Mouse (Mus musculus) spleen, adult 12 weeks (tissue): Measurements from ENCODE around the gene Bex1.
A peak's percentile ranks its signal among the peaks of the same experiment; 100 is the strongest.
"Not testable (repeated sequence)": the region's sequence is repeated elsewhere in the genome, so short reads cannot be mapped to it uniquely, and the experiment has no call there.

Experiments used
- DNase-seq: peaks from one replicate; pipeline ENCODE4 v3.0.0; 2022; ENCODE audit warnings: low spot score

Bex1 gene

GRCm38 (mm10) chrX:136214729-136215677 is at the start of gene Bex1, which contains the start of gene Tceal7:
TSS of gene Bex1 (minus strand) at chrX:136215513.
TSS of gene Tceal7 (plus strand) at chrX:136214779.
- DNase-seq = not testable (repeated sequence)

DNA sequence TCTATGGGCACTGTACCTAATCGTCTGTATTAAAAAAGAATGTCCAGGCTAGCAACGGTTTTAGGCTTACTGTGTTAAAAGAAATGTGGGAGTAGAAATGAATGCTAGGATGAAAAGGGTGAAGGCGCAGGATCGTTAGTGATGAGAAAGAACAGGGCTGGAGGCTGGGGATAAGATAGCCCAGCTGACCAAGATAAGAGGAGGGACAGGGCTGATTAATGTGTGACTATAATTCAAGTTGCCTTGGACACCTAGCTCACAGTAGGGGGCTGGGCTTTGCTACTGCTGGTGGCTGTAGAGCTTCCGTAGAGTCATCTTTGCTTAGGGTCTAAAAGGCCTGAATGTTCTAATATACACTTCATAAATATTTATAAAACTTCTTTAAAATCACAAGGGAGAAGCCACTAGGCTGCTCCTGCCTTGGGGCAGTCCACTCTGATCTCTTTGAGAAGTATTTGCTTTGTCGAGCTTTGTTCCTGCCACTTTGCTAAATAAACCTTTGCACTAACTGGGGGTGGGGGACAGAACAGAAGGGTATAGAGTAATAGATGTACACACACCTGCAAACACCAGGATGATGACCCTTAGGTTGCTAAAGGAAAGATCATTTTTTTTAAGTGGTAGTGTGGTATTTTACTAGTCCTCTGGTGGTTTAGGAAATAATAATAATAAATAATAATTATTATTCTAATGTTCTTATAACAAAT is 36.9 kb upstream of the Bex1 start:
- no peak for DNase-seq

DNA sequence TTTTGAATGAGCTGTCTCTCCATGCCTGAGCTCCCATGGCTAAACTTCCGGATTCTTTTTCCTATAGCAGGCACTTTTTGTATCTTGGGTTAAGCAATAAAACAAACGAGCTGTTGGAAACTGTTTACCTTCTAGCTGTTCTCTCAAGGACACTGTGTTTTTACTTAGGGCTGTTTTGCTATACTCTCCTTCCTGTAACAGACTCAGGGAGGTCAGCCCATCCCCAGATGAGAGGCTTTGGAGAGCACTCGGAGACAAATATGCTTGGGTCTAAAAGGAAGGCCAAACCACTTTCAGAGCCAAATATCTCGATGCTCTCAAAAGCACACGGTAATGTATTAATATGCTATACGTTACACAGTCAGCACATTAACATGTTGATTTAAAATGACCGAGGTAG is 34.4 kb upstream of the Bex1 start:
- DNase-seq = no peak

DNA sequence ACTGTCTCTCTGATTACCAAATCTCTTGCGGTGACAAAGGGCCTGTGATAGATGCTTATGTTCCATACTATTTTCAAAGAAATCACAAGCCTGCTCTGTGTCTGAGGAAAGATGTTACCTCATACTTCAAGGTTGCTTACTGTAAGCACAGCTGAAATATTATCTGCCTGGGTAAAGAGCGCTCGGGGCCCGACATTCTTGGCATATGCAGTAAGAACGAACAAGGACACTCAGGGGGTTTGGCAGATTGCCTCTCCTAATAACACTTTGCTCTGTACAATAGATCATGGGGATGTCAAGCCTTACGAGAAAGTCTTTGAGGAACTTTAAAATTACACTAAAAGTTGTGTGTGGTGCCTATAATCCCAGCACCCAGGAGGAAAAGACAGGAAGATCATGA is 33.5 kb upstream of the Bex1 start:
- no peak for DNase-seq

- no peak for DNase-seq
Observed at GRCm38 (mm10) chrX:136245521-136246071, 30.3 kb upstream of the Bex1 start.

- peak; percentile 55 for DNase-seq
Observed at GRCm38 (mm10) chrX:136244574-136245229, 29.4 kb upstream of the Bex1 start, which contains the start of gene Tceal9. TSS of gene Tceal9 (plus strand) at chrX:136245079.

DNA sequence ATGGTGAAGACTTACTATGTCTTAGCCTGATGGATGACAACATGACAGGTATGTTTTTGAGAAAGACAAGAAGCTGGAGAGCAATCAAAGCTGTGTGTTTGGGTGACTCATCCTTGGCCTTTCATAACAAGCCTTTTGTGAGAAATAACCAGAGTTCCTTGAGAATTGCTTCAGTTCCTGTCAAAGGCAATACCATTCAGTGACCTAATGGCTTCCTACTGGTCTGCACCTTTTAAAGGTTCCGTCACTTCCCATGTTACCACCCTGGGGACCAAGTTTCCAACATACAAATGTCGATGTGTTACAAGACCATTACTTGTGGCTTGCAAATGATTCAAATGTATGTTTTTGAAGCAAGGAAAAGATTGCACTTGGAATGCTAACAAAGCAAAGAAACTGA is 27.9 kb upstream of the Bex1 start:
- DNase-seq = no peak

GRCm38 (mm10) chrX:136238118-136238517 is 22.8 kb upstream of the Bex1 start:
- no peak for DNase-seq

DNA sequence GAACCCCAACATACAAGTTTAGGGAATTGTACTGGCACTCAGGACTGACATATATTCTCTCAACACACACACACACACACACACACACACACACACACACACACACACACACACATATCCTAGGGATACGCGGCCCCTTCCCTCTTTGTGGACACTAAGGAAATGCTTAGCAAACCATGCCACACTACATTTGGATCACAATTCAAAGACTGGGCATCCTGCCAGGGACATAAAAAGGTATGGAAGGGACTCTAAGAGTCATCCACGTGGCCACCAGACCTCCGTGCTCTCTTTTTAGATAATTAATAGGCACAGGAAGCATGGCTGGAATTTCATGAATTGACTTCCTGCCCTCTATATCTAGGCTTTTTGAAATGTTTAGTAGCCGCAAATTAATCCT is 12.5 kb upstream of the Bex1 start:
- no peak for DNase-seq

DNA sequence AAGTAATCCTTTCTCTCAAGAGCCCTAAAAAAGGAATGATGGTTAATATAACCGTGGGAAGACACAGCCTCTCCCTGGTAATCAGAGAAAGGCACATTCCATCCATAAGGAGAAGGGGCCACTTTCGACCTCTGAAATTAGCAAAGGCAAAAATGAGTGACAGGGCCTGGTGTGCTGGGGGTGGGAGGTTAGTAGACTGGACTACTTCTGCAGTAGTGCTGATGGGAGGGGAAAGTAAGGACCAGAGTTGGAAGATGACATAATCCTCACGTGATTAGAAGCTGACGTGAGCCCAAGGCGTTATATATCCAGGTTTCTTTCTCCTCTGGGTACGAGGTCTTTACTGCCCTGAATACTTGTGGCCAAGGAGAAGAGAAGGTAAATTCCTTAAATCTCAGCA is 8.4 kb upstream of the Bex1 start:
- no peak for DNase-seq

DNA sequence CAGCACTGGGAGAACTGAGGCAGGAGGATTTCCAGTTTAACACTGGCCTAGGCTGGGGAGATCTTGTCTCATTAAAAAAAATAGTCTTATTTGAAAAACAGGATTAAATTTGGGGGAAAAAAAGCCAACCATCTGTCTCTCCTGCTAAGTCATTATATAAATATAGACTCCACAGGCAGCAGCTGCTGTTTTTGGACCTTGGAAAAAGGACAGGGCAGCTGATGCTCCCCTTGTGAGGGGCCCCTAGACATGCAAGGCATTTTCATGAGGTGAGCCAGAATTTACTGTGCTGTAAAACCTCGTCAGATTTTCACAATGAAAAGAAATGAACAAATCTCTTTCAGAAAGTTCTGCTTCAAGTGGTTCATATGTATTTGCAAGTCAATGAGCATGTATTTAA is 990 bp upstream of the Bex1 start:
- DNase-seq = no peak

DNA sequence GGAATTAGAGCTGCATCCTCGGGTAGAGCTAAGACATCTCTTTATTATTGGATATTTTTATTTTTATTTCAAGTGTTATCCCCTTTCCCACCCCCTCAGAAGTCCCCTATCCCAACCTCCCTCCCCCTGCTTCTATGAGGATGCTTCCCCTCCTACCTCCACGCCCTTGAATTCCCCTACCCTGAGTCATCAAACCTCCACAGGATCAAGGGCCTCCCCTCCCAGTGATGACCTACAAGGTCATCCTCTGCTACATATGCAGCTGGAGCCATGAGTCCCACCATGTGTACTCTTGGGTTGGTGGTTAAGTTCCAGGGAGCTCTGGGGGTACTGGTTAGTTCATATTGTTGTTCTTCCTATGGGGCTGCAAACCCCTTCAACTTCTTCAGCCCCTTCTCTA is 1.9 kb downstream of the Bex1 start:
- no peak for DNase-seq

DNA sequence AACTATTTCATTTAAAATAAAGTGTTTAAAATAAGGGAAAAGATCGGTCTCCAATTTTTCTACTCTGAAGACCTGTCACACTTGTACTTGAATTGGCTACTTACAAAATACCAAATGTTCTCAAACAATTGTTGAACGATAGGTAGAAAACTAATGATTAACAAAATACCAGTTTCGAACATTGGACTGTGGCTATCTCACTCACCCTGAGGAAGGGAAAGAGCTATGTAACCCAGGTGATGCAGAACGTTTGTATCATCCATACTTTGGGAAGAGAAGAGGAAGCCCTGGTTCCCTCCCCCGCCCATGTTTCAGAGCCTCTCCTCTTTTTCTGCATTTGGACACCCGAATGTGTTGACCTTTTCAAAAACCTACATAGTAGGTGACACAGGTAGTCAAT is 10.9 kb downstream of the Bex1 start:
- DNase-seq = no peak

DNA sequence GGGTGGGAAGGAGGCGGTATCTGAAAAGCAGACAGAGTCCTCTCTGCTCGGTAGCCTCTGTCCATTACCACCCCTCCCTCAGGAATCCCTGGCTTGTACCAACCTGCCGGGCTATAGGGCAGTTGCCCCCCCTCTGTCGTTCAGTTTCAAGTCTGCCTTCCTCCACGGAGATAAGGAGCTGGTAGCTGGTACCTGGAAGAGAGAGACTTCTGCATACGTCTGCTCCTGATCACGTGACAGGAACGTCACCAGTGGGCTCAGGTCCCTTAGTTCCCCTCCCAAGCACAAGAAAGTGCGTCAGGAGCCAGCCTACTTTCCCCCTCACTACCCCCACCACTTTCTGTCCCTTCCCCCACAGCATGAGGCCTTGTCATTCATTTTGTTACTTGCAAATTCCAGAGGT is 11.6 kb downstream of the Bex1 start, which contains the start of gene Tceal5:
Gene Tceal5, minus strand, starts transcription at position 213 of the 403 bp plus-strand sequence.
- DNase-seq = no peak

GRCm38 (mm10) chrX:136203257-136203656 is 12.1 kb downstream of the Bex1 start:
- no peak for DNase-seq

DNA sequence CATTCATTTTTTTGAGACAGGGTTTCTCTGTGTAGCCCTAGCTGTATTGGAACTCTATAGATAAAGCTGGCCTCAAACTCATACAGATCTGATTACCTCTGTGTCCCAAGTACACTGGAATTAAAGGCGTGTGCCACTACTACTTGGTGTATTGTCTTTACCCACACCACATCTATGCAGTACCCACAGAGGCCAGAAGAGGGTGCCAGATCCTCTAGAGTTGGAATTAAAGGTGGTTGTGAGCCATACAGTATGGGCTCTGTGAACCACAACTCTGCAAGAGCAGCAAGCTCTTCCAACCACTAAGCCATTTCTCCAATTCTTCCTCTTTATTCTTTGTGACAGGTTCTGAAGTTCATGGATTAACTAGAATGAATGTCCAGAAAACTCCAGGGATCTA is 18.4 kb downstream of the Bex1 start:
- DNase-seq = peak; percentile 4

GRCm38 (mm10) chrX:136195193-136195944 is 19.9 kb downstream of the Bex1 start:
- no peak for DNase-seq

- DNase-seq = no peak
Observed at GRCm38 (mm10) chrX:136183107-136183506, 32.2 kb downstream of the Bex1 start.

- DNase-seq = no peak
Observed at GRCm38 (mm10) chrX:136180897-136181553, 34.3 kb downstream of the Bex1 start.

GRCm38 (mm10) chrX:136172786-136173185 is 42.5 kb downstream of the Bex1 start:
- DNase-seq = no peak

DNA sequence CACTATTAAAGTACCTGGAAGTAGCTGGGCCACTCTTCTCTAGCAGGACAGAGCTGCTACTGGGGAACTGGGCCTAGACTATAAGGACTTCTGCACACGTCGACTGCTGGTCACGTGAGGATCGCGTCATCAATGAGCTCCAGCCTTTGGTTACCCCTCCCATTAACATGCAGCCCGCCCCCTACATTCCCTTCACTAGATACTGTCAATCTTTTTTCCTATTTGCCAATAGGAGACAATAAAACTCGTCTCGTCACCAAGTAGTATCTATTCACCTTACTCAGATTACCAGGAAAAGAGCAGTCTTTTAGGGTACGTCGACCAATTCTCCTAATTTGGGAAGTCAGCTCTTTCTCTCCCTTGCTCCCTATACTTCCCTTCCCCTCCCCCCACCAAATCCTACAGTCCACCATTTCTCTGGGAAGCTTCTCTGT is 43.2 kb downstream of the Bex1 start, which contains the start of gene Tceal8:
Gene Tceal8, minus strand, starts transcription at position 225 of the 434 bp plus-strand sequence.
- peak; percentile 34 for DNase-seq
